Mouse (Mus musculus) limb, embryonic 12.5 days (tissue): Measurements from ENCODE around the gene Triobp. TPM values are rescaled to one million over a fixed set of nuclear protein-coding genes. Genes with fewer than 3 reads are reported as not detected.

Experiments used
- ATAC-seq: fragments of 200-750 bp; cut with Nextera tagmentation; 2 replicates; pipeline ENCODE4 v1.8.0; 2017; ENCODE audit warnings: low read depth, moderate TSS enrichment; ENCODE audit not compliant: insufficient number of reproducible peaks, insufficient read depth, low FRiP score, low TSS enrichment
- H3K27ac ChIP-seq: fragments of 300-500 bp; sonication (generic); 2 replicates; pipeline ENCODE4 v1.5.1; 2016; ENCODE audit warnings: mild to moderate bottlenecking, moderate library complexity
- H3K27me3 ChIP-seq: fragments of 300-500 bp; sonication (generic); 2 replicates; pipeline ENCODE4 v1.6.1; 2016; ENCODE audit warnings: mild to moderate bottlenecking, moderate library complexity
- H3K36me3 ChIP-seq: fragments of 300-500 bp; sonication (generic); 2 replicates; pipeline ENCODE4 v1.6.1; 2016; ENCODE audit warnings: mild to moderate bottlenecking, moderate library complexity
- H3K4me1 ChIP-seq: fragments of 300-500 bp; sonication (generic); replicated peaks from 2 replicates; pipeline ENCODE4 v1.6.1; 2016
- H3K4me2 ChIP-seq: fragments of 300-500 bp; sonication (generic); 2 replicates; pipeline ENCODE4 v1.6.1; 2016; ENCODE audit warnings: mild to moderate bottlenecking, moderate library complexity
- H3K4me3 ChIP-seq: fragments of 300-500 bp; sonication (generic); replicated peaks from 2 replicates; pipeline ENCODE4 v1.5.1; 2016; ENCODE audit warnings: mild to moderate bottlenecking
- H3K9ac ChIP-seq: fragments of 300-500 bp; sonication (generic); replicated peaks from 2 replicates; pipeline ENCODE4 v1.6.1; 2016; ENCODE audit warnings: mild to moderate bottlenecking, moderate library complexity
- H3K9me3 ChIP-seq: fragments of 300-500 bp; sonication (generic); 2 replicates; pipeline ENCODE4 v1.6.1; 2016; ENCODE audit warnings: mild to moderate bottlenecking, moderate library complexity
- WGBS: fragments of 180-500 bp; shearing (Covaris S2); methylation state at CpG from one replicate; pipeline ENCODE4 v1.1.7; 2016; 5-methylcytosine and 5-hydroxymethylcytosine counted together
- polyA plus RNA-seq: library from polyadenylated mRNA; unstranded; fragments of >200 nt; fragmentation: Nextera tagmentation; extraction: Ambion mirVana; gene quantifications from 2 replicates; pipeline ENCODE4 v1.2.1, GENCODE M21; 2016

Triobp gene
- polyA plus RNA-seq, 1 experiment from 2014 or later, result 37.9 TPM

DNA sequence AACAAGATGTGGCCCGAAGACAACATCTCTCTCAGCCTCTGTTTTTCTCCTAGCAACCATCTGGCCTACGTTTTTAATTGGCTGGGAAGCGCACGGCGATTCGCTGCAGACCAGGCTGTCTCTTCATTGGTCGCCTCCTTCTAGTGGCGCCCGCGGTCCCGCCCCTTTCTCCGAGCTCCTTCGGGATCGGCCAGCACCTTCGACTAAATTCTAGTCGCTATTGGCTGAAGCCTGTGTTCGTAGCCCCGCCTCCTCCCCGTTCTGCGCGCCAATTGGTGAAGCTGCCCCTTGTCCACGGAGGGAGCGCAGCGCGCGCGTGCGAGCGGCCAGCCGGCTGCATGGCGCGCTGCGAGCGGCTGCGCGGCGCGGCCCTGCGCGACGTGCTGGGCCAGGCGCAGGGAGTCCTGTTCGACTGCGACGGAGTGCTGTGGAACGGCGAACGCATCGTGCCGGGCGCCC lies 33.9 kb upstream of the Triobp start, which contains the start of gene Pdxp:
Pdxp (plus strand) TSS at position 288 of the 459 bp plus-strand sequence.
- no peaks in the 10 kb centered on the region for H3K27me3 ChIP-seq
- peaks cover 24% of the 10 kb centered on the region for H3K4me1 ChIP-seq
- under 1% methylated on average over 51 of the region's 51 CpGs for WGBS
- no peaks in the 10 kb centered on the region for H3K9me3 ChIP-seq
- H3K36me3 ChIP-seq, result peaks cover 54% of the 10 kb centered on the region
- peak within 1 kb of the TSS; percentile 86 for H3K9ac ChIP-seq
- H3K4me2 ChIP-seq, result peak within 1 kb of the TSS; percentile 92
- peak within 1 kb of the TSS; percentile 95 for H3K27ac ChIP-seq
- peak within 1 kb of the TSS; percentile 85 for H3K4me3 ChIP-seq
- peak; percentile 88 for ATAC-seq

DNA sequence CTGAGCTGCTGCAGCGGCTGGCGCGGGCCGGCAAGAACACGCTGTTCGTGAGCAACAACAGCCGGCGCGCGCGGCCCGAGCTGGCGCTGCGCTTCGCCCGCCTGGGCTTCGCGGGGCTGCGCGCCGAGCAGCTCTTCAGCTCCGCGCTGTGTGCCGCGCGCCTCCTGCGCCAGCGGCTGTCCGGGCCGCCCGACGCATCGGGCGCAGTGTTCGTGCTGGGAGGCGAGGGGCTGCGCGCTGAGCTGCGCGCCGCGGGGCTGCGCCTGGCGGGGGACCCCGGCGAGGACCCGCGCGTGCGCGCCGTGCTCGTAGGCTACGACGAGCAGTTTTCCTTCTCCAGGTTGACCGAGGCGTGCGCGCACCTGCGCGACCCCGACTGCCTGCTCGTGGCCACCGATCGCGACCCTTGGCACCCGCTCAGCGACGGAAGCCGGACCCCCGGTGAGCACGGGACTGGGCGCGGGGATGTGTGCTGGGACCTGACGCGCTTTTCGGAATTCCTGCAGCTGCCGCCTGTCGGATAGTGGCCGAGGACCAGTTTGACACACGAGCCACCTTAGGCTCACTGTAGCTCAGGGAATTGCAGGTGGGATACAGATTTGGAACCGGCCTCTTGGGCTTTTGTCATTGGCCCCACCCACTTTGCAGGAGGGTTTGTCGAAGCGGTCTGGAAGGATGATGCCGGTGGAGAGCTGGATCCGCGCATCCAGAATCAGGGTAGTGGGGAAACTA lies 33.3 kb upstream of the Triobp start:
- WGBS, result under 1% methylated on average over 86 of the region's 87 CpGs
- peak overlapping the region; percentile 85 for H3K4me3 ChIP-seq

DNA sequence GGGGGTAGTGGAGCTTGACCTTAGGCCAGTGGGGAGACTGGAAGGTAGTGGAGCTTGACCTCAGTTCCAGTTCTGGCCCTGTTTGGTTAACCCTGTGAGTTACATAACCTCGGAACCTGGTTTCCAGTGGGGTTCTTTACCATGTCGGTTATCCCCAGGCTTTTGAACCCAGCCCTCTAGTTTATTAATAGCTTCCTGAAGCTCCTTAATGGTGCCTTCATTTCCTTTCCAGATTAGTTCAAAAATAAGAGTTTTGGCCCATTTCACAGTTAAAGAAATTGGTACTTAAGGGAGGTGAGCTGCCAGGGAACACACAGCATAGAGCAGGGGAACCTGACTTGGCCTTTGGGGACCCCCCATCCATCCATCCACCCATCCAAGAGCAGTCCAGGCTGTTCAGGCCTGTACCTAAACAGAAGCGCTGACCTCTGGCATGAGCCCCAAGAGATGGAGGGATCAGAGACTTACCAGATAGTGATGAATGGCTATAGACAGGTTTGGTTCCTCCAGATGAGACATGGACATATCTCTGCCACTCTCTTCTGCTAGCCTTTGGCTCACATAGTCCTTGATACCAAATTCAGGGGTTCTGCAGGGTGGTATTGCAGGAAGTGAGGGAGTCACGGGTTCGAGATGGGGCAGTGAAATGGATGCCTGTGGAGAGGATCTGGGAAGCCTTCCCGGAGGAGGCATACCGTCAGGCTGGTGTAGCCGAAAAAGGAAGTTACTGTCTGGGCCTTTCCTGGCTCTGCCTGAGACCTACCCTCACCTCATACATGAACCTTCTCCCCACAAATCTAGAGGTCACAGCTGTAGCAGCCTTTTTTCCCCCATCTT lies 32.5 kb upstream of the Triobp start:
- Histone ChIP-seq H3K9ac (peak overlapping the region; percentile 86), H3K4me1 (peaks cover 24% of the 10 kb centered on the region), H3K27ac (no peak overlapping the region), H3K4me3 (peak overlapping the region; percentile 85), H3K4me2 (peak overlapping the region; percentile 92), H3K36me3 (peaks cover 53% of the 10 kb centered on the region), H3K27me3 (no peaks in the 10 kb centered on the region), H3K9me3 (no peaks in the 10 kb centered on the region)
- WGBS, result 52% methylated on average over 8 of the region's 8 CpGs
- ATAC-seq, result no peak

More for the DNA sequence above, 33.3 kb upstream of the Triobp start:
- H3K27me3 ChIP-seq, result no peaks in the 10 kb centered on the region
- H3K4me2 ChIP-seq, result peak overlapping the region; percentile 92
- H3K9me3 ChIP-seq, result no peaks in the 10 kb centered on the region
- H3K4me1 ChIP-seq, result peaks cover 24% of the 10 kb centered on the region
- peaks cover 54% of the 10 kb centered on the region for H3K36me3 ChIP-seq
- H3K9ac ChIP-seq, result peak overlapping the region; percentile 86
- peak; percentile 60 for ATAC-seq
- H3K27ac ChIP-seq, result peak overlapping the region; percentile 95

- 8% methylated on average over 8 of the region's 8 CpGs for WGBS
- H3K9me3 ChIP-seq, result no peaks in the 10 kb centered on the region
- H3K4me2 ChIP-seq, result peak overlapping the region; percentile 92
- peaks cover 24% of the 10 kb centered on the region for H3K4me1 ChIP-seq
- H3K9ac ChIP-seq, result peak overlapping the region; percentile 49; the same call in 1 of the 2 replicates
- no peaks in the 10 kb centered on the region for H3K27me3 ChIP-seq
- peaks cover 47% of the 10 kb centered on the region for H3K36me3 ChIP-seq
- H3K27ac ChIP-seq, result no peak overlapping the region
- H3K4me3 ChIP-seq, result peak overlapping the region; percentile 85
- no peak for ATAC-seq
These were observed 31.9 kb upstream of the Triobp start for GRCm38 (mm10) chr15:78915660-78916017.

GRCm38 (mm10) chr15:78916052-78916826 lies 31.3 kb upstream of the Triobp start:
- no peak overlapping the region for H3K27ac ChIP-seq
- H3K9me3 ChIP-seq, result no peaks in the 10 kb centered on the region
- H3K9ac ChIP-seq, result peak overlapping the region; percentile 49
- peaks cover 24% of the 10 kb centered on the region for H3K4me1 ChIP-seq
- H3K27me3 ChIP-seq, result no peaks in the 10 kb centered on the region
- peak overlapping the region; percentile 92 for H3K4me2 ChIP-seq
- no peak for ATAC-seq
- 60% methylated on average over 12 of the region's 12 CpGs for WGBS
- peaks cover 41% of the 10 kb centered on the region for H3K36me3 ChIP-seq
- H3K4me3 ChIP-seq, result peak overlapping the region; percentile 85

GRCm38 (mm10) chr15:78918126-78918525 lies 29.4 kb upstream of the Triobp start:
- no peak overlapping the region for H3K27ac ChIP-seq
- H3K36me3 ChIP-seq, result peaks cover 32% of the 10 kb centered on the region
- no peak for ATAC-seq
- WGBS, result 91% methylated on average over 23 of the region's 23 CpGs
- H3K9ac ChIP-seq, result no peak overlapping the region
- no peaks in the 10 kb centered on the region for H3K27me3 ChIP-seq
- H3K4me3 ChIP-seq, result no peak overlapping the region
- H3K4me2 ChIP-seq, result no peak overlapping the region
- peaks cover 24% of the 10 kb centered on the region for H3K4me1 ChIP-seq
- H3K9me3 ChIP-seq, result no peaks in the 10 kb centered on the region

DNA sequence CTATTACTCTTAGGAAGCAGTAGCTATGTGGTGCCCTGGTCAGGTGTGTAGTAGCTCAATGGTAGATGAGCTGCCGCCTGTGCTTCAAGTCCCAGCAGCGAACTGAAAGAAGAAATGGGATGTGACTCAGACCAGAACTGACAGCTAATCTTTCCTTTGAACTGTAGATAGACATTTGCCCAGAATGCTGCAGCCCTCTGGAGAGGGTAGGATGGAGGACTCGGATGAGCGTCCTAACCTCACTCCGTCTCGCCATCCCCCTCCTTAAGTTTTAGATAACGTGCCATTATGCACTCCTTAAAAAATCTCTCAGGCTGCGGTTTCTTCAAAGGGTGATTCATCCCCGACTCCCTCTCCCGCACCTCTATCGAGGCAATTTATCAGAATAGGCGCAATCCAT lies 27.6 kb upstream of the Triobp start:
- peaks cover 29% of the 10 kb centered on the region for H3K4me1 ChIP-seq
- no peak overlapping the region for H3K9ac ChIP-seq
- no peaks in the 10 kb centered on the region for H3K27me3 ChIP-seq
- H3K36me3 ChIP-seq, result peaks cover 32% of the 10 kb centered on the region
- 76% methylated on average over 12 of the region's 12 CpGs for WGBS
- H3K27ac ChIP-seq, result no peak overlapping the region
- ATAC-seq, result no peak
- no peak overlapping the region for H3K4me3 ChIP-seq
- no peaks in the 10 kb centered on the region for H3K9me3 ChIP-seq
- no peak overlapping the region for H3K4me2 ChIP-seq

- Histone ChIP-seq H3K9me3 (no peaks in the 10 kb centered on the region), H3K9ac (no peak overlapping the region), H3K4me3 (no peak overlapping the region), H3K4me2 (no peak overlapping the region), H3K27me3 (no peaks in the 10 kb centered on the region), H3K4me1 (peaks cover 36% of the 10 kb centered on the region), H3K36me3 (peaks cover 20% of the 10 kb centered on the region), H3K27ac (no peak overlapping the region)
- no peak for ATAC-seq
- 92% methylated on average over 7 of the region's 7 CpGs for WGBS
These were observed 24.8 kb upstream of the Triobp start for GRCm38 (mm10) chr15:78922700-78923099.

GRCm38 (mm10) chr15:78923585-78923984 lies 23.9 kb upstream of the Triobp start:
- 34% methylated on average over 6 of the region's 6 CpGs for WGBS
- no peak overlapping the region for H3K4me2 ChIP-seq
- peaks cover 13% of the 10 kb centered on the region for H3K36me3 ChIP-seq
- H3K27me3 ChIP-seq, result no peaks in the 10 kb centered on the region
- ATAC-seq, result no peak
- no peak overlapping the region for H3K4me3 ChIP-seq
- 0 out of 2 replicates have a peak overlapping the region, but pooled peaks have one; percentile 7 for H3K27ac ChIP-seq
- H3K4me1 ChIP-seq, result peaks cover 40% of the 10 kb centered on the region
- peak overlapping the region; percentile 23; the same call in 1 of the 2 replicates for H3K9ac ChIP-seq
- H3K9me3 ChIP-seq, result no peaks in the 10 kb centered on the region

- peaks cover 42% of the 10 kb centered on the region for H3K4me1 ChIP-seq
- H3K9me3 ChIP-seq, result no peaks in the 10 kb centered on the region
- no peak overlapping the region for H3K9ac ChIP-seq
- no peak overlapping the region for H3K4me3 ChIP-seq
- H3K4me2 ChIP-seq, result no peak overlapping the region
- peak overlapping the region; percentile 98 for H3K27ac ChIP-seq
- no peak for ATAC-seq
- H3K36me3 ChIP-seq, result peaks cover 10% of the 10 kb centered on the region
- 52% methylated on average over 8 of the region's 8 CpGs for WGBS
- no peaks in the 10 kb centered on the region for H3K27me3 ChIP-seq
These were observed 22.4 kb upstream of the Triobp start for GRCm38 (mm10) chr15:78925129-78925528.
